Mouse (Mus musculus) c-Kit-positive CD71-positive TER-119-positive erythroid progenitor cells, embryonic 14.5 days (primary cell): ENCODE measurements around the gene Lgr4.
A peak's percentile ranks its signal among the peaks of the same experiment; 100 is the strongest.

Experiments
- DNase-seq: peaks from one replicate; pipeline ENCODE4 v3.0.0-alpha.2; 2013; ENCODE audit warnings: low spot score

The Lgr4 gene

DNA sequence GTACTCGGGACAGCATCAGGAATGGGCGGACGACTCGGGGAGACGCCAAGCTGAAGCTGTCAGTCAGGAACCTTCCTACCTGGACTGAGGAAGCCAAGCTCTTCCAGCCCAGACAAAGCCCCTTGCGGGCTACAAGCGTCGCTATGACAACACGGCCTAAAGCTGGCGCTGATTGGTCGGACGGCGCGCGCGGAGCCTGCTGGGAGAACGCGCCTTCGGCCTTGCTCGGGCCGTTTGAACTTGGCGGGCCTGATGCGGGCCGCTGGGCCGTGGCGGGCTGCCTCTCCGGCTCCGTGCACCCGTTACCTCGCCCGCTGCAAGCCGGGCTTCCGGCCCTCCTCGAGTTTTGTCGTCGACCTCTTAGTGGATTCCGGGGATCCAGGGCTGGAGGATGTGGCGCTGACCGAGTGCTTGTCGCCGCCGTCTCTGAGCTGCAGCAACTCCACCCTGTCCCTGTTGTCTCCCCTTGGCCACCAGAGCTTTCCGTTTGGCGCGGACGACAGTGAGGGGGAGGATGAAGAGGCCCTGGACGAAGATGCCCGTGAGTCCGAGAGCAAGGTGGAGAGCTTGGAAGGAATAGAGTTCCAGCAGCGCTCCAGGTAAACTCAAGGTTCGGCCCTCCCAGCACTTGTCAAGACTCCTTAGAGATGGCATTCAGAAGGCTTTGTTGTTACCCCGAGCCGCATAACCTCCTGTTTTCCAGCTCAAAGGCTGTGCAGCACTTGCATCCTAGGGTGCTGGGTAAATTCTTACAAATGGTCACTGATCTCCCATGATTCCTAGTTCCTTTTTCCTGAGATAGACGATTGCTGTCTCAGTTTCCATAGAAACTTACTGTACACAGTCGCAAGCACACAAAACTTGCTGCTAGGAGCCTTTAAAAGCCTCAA, 100.4 kb downstream of the Lgr4 start, which contains the start of gene Ccdc34:
Ccdc34 (plus strand) TSS at position 202 of the 890 bp plus-strand sequence.
- DNase-seq = peak; percentile 90

DNA sequence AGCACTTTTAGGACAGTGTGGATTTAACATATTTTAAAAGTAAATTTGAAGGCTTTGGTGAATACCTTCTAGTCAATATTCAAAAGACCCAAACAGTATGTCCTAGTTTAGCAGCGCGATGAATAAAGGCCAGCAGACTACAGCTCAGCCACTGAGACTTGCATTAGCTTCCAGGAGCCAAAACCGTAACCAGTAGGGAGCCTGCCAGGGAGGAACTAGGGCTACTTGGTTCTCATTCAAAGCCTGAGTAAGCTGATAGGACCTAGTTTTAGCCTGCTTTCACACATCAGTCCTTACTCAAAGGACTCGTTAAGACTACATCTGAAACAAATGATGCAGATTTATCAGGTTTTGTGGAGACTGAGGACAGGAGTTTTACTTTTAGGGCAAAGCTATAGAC, 102.2 kb downstream of the Lgr4 start:
- DNase-seq = no peak

DNA sequence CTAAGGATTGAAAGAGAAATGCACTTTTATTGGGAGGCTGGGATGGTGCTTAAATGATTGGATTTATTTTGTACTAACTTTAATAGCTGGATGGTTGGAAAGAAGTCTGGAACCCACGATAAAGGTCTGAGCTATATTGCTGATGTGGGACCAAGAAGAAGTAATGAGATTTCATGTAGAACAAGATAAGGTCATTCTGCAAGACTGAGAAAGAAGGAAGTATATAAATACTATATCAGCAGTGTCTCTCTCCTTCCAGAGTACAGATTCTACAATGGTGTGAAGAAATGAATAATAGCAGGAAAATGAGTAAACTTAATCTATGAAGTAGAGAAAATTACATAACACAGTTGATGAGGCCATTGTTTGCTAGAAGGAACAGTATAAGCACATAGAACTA, 103.0 kb downstream of the Lgr4 start:
- no peak for DNase-seq

DNA sequence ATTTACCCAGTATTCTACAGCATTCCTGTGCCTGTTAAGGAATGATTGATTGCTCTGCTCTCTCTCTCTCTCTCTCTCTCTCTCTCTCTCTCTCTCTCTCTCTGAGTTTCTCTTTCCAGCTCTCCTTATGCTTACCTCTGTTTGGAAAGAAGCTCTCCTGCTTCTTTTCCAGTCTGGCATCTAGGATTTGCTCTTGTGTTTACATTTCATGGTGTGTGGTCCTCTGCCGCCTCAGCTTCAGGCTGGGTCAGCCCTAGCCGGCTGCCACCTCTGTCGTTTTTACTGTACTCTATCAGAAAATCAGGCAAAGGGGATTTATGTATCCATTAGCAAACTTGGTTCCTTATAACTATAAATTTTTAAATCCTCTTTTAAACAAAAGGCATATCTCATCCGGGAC, 118.8 kb downstream of the Lgr4 start:
- DNase-seq = no peak

DNA sequence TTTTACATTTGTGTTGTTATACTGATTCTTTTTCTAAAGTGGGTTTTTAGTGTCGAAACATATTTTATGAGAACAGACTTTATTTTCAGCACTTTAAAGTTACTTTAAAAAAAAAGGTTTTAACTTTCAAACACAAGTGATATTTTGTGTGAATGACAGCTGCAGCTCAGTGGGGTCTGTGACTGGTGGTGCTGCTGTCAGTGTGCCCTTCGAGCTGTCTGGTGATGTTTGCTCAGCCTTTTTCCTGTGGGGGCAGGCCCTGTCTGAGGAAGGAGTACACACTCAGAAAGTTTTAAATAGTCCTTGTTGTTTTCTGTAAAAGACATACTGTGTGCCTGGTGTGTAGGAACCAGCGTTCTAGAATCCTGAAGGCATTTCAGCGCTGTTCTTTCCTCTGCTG, 119.2 kb downstream of the Lgr4 start:
- no peak for DNase-seq

DNA sequence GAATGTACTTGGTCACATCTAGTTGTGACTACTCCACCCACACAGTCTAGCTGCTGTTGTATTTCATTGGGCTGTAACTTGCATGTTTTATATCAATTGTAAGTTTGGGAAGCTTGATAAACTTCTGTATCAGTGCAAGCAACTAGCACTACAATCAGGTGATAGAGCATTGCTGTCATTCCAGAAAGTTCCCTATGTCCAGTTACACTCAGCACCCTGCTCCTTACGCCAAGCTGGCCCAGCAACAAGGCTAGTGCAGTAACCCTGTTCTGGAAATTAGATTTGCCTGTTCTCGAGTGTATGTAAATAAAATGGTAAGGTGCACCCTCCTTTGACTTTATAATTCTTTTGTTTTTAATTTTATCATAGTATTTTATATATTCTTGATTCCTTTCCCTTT, 119.8 kb downstream of the Lgr4 start:
- DNase-seq = no peak

DNA sequence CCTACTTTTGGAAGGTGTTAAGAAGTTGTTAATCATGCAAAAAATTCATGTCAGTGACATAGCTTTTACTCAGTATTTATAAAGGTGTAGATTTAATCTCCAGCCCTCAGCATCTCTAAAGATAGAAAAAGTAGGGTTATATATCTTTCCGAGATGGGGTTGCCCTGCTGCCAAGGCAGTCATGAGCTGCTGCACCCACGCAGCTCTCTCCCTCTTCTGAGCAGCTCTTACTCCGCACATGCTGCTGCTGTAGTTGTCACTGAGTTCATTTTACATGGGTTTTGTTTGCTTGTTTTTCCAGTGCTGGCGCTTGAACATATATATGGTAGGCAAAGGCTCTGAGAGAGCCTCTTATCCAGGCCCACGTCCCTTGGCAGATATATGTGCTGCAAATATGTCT, 120.9 kb downstream of the Lgr4 start:
- no peak for DNase-seq

DNA sequence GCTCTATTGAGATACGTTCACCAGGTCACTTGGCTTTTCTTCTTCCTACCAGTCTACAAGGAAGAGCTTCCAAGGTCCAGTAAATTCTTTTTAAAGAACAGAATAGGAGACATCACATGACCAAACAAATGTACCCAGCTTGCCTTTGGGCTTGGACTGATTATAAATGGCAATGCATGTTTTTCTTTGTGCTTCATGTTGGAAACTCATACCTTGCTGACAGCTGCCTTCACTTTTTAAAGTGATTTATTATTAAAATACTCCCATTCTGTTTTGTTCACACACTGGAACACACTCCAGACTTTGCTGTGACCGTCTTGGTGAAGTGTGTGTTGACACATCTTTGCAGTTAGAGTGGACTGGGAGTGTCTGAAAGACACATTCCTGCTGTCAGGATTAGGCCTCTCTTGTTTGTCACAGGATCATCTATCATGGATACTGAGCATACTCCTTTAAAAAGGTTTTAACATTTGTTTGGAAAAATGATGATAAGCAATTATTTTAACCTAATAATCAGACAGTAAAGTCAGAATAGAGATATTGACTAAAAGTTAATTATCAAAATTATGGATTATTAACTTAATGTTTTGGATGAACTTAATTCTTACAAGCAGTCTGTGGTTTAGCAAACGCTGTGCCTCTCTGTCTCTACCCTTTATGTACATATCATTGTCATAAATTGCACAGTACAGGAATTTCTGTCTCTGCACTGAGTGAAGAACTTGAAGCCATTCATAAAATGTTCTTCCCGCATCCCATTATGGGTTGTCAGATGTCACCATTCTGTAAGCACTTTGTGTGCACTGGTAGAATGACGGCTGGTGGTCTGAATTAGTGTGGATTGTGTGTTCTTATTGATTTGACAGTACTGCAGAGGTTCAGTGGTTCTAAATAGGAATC, 125.7 kb downstream of the Lgr4 start:
- no peak for DNase-seq

DNA sequence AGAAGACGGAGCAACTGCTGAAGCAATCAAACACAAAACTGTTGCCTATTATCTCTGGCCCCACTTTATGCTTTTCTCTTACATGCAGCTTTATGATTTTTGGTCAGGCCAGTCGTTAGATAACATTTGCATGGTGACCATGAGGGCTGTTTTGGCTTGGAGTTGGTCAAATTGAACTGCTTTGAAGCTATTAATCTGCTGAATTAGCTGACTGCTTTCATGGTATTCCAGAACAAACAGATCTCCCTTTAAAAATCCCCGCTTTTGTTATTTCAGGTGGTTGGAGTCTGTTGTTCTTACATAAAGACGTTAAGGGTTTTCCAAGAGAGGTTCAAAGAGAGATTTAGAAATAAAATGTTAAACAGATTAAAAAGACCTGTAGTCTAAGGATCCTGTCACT, 141.0 kb downstream of the Lgr4 start:
- no peak for DNase-seq

DNA sequence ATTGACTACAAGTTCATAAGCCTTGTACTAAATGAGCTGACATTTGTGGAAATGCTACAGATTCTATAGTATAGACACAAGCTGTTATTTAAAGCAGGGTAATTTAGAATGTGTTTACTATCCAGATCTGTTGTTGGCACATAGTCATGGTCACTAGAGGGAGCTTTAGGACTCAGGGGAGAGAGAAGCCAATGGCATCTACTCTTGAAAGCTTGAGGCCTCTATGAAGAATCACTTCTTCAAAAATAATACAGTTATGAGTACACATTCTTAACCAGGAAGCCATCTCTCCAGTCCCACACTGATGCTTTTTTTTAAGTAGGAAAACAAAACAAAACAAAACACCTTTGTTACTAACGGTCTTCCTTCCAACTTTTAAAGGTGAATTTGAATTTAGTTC, 145.7 kb downstream of the Lgr4 start:
- no peak for DNase-seq
